Mouse (Mus musculus) embryo, embryonic 9.5 days (tissue): Measurements from ENCODE around the gene Sypl.

Source experiments
- DNase-seq: peaks from one replicate; pipeline ENCODE4 v3.0.0-alpha.2; 2017; ENCODE audit errors: extremely low spot score

The Sypl gene

GRCm38 (mm10) chr12:33003339-33003965 is 49.8 kb downstream of the Sypl start:
- no peak for DNase-seq

DNA sequence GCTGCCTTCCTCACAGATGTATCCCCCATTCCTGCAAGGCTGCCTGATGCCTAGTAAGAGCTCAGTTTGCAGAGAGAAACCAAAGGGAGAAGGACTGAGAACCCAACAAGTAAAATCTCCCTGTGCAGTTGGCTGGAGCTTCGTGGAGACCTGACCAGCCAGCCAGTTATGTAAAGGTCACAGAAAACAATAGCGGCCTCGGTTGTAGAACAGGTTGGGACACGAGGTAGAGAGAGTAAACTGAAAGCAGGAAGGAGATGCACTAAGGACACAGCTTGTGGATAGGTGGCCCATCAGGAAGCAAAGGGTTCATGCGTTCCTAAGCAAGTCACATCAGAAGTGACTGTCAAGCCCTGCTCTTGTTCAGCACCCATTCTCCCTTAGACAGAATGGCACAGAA is 52.2 kb downstream of the Sypl start:
- DNase-seq = no peak

DNA sequence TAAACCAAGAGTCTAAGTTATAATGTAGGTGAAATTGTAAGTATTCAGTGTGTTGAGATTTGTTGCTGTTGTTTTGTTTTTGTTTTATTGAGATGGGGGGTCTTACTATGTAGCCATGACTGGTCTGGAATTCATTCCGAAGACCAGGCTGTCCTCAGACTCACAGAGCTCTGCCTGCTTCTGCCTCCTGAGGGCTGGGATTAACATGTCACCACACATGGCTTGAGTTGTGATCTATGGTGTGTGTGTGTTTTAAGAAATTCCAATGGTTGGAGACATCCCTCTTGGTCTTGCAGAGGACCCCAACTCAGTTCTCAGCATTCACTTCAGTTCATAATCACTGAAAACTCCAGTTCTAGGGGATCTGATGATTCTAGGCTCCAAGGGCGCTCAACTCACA is 53.5 kb downstream of the Sypl start:
- DNase-seq = no peak

GRCm38 (mm10) chr12:33008305-33009110 is 54.8 kb downstream of the Sypl start:
- DNase-seq = no peak

DNA sequence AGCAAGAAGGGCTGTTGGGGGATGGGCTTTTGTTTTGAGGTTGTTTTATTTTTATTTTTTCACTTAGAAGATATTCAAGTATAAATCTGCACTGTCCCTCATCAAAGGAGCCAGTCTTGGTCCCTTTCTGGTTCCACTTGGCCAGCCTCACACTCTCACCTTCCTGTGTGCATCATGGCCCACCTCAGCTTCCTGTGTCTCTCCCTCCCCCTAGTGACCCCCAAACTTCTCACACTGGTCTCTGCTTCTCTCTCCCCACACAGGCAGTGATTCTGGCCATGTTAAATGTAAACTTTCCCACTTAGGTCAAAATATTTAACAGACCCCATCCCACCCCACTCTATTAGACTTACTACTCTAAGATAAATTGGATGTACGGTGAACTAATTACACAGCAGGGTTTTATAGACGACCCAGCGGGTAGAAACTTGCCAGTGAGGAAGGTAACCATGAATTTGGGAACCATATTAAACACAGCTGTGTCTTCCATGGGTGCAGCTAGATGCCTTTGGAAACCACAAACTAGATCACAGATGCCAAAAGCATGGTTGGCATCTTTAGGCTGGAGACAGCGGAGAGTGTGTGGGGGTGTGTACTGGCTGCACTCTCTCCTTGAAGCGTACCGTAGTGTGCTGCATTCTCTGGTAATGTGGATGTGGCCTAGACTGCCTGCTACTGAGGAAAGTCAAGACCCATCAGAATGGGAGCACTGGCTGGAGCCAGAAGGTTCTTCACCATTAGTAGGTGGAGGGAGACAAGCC is 55.7 kb downstream of the Sypl start:
- DNase-seq = no peak

DNA sequence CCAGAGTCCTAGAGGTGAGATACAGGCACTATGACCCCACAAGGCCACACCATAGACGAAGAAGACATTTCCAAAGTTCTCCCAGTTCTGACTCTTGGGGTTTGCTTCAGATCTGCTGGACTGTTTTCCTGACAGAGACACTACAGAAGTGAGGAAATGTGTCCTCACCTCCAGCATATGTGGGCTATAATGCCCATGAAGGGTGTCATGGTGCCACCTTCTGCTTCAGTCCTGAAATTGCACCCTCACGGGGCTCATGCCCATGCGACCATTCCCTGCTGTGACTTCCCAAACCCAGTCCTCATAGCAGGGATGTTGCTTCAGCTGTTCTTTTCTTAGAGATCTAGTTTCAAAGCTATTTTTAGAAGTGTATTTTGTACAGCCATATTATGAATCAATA is 56.3 kb downstream of the Sypl start:
- DNase-seq = peak; percentile 25

DNA sequence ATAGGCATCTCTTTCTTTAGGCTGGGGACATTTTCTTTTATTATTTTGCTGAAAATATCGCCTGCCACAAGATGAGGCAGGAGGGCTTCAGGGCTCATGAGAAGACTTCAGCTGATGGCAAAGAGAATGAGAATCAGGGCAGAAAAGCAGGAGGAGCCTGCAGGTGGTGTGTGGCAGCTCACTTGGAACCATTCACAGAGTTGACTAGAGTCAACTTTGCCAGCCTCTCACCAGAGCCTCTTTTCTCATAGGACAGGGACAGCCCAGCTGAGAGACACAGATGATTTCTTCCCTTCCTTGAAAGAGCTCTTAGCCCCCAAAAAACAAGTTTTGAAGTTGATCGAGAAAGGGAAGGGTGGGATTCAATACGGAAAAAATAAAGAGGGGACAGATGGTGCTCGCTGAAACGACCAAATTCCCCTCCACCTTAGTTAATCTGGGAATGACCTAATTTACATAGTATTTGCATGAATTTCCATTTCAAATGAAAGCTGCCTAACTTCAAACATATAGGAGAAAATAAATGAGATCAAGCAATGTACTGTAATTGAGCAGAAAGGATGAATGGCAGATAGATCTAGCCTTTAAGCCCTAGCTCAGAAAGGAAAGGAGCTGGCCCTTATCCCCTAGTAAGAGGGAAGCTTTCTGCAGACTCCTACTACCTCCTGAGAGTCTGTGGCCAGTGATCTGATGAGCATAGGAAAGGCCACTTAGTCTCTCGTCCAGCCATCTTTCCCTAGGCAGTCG is 60.5 kb downstream of the Sypl start:
- DNase-seq = no peak

DNA sequence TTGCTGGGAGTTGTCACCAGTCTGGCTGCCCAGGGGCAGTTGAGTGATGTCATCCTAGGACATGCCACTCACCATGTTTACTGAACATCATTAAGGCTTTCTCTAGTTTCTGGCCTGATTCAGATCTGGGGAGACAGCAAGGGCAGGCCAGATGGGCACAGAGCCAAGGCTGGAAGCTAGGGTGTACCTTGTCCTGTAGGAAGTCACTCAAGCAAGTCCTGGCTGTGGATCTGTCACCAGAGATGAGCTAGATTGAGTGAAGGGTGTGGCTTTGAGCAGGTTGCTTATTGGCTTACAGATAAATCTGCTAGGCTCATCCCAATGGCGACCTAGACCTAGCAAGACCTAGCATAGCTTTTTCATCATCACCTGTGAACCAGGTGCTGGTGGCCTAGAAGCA is 61.4 kb downstream of the Sypl start:
- DNase-seq = no peak

DNA sequence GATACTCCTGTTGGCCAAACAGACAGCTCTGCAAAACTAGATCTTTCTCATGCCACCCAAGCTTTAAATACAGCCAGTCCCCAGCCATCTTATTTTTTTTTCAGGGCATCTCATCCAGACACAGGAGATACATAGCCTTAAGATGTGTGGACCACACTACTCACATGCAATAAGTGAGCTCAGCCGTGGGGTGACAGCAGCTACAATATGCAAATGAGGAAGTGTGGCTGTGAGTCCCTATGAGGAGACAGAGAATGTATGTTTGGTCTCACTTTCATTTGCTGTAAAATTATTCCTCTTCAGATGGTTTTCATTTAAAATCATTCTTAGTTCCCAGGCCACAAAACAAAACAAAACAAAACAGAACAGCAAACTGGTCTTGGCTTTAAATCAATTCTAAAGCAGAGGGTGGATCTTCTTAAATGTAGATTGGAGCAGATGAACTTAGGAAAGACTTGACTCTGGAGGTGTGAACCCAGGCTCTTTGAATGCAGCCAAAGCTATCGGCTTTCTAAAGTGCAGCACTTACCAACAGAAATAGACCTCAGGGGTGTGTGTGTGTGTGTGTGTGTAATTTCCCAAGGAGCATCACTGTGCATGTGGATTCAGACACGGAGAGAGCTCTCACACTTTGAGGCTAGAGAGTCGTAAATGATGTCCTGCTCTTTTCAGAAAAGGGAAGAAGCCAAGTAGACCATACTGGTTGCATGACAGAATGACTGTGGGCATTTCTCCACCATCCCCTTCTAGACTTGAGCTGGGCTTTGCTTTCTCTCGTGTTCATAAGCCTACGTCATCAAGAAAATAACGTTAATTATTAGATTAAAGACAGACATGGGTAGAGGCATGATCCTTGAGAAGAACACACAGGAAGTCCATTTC is 63.4 kb downstream of the Sypl start:
- DNase-seq = no peak

DNA sequence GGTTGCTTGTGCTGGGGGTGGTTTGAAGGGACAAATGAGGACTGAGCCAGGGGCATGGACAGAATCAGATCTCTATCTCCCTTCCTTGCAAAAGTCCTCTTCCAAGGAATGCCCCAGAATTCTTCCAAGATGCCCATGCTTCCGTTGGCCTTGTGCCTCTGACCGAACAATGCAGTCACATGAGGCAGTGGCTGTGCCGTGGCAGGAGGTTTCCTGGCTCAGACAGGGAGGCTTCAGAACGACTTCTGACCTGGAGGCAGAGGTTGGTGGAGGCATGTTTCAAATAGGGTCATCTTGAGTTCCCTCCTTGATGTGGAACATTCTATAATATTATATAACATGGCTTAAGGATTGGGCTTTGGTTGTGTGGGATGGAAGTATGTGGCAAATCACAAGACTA is 64.9 kb downstream of the Sypl start:
- DNase-seq = no peak

DNA sequence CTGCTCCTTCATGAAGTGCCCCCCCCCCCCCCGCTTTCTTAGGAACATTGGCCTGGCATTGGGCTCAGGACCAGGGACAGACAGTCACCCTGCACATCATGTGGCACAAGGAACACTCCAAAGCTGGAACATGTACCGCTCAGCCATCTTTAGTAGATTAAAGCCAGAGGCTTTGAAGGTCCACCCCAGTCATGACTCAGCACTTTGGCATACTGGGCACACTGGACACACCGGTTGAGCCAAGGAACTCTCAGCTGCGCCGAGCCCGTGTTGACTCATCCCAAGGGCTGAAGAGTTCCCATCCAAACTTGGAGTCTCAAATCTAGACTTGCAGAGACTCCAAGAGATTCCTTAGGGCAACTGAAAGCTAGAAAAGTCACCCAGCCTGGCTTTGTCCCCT is 66.3 kb downstream of the Sypl start:
- DNase-seq = no peak

- DNase-seq = no peak
Measured at GRCm38 (mm10) chr12:33021140-33021539, 67.4 kb downstream of the Sypl start.

DNA sequence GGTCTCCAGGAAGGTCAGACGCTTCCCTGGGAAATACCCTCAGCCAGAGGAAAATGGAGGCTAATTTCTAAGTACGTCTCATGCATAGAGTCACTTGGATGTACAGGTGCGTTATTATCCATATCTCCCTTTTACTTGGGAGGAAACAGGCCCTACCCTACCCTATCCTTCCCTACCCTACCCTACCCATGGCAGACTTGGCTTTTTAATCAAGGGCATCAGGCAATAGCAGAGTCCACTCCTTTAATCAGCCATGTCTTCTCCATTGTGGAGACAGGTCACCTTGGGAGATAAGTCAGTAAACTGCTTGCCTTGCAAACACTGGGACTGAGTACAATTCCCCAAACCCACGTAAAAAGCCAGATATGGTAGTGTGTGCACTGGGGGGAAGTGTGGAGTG is 68.1 kb downstream of the Sypl start:
- DNase-seq = no peak

DNA sequence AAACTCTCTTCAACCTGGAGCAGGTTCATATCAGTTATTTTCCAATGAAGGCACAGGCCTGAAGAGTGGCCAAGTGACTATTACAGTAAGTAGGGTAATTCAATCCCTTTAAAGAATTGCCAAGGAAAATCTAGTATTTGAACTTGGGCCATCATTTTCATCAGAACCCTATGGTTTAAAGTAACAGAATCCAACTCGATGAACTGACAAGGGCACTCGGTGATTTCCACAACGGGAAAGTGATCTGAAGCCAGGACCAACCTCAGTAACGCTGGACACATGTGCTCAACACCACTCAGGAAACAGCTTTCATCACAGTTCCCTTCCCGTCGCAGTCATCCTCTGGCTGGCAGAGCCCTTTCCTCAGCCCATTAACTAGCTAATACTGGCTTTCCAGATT is 70.8 kb downstream of the Sypl start:
- DNase-seq = no peak

DNA sequence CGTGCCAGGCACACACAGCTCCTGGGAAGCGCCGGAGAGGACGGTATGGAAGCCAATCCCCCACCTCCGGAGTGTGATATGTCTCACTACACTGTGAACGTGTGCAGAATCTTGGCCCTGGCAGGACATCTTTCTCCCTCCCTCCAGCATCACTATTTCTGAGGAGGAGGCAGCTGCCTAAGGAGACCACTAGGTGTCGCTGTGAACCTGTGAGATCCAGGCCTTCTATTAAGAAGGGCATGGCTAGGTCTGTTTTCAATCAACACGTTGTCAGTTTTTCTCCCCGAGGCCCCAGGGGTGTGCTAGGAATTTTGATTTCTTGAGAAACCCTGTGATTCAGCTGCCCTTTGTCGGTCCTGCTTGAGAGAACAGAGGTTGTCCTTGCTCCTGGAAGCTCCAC is 73.4 kb downstream of the Sypl start:
- DNase-seq = peak; percentile 77

GRCm38 (mm10) chr12:33028109-33028691 is 74.5 kb downstream of the Sypl start:
- no peak for DNase-seq

GRCm38 (mm10) chr12:33028708-33029107 is 75.0 kb downstream of the Sypl start:
- DNase-seq = no peak
